Mouse (Mus musculus): ENCODE data around the gene Lcn8. TPM values are rescaled to one million over a fixed set of nuclear protein-coding genes. Genes with fewer than 3 reads are reported as not detected.
"Not testable (repeated sequence)": the region's sequence is repeated elsewhere in the genome, so short reads cannot be mapped to it uniquely, and the experiment has no call there.

Gene Lcn8
- total RNA-seq, 2 experiments from 2014 or later, result 3.3 to 5.1 TPM

GRCm38 (mm10) chr2:25686941-25687340, 34.0 kb downstream of the Lcn8 start:
- no peak overlapping the region for H3K4me3 ChIP-seq
- TF ChIP-seq CTCF (IDR thresholded peaks at IDR 0.05), result no peak
- no peak for DNase-seq
- no peak overlapping the region for H3K27ac ChIP-seq
- intact Hi-C loops (cut with DNase I), result no loop called here

GRCm38 (mm10) chr2:25694605-25695004, 41.7 kb downstream of the Lcn8 start:
- intact Hi-C loops (cut with DNase I), result no loop called here
- H3K27ac ChIP-seq, result no peak overlapping the region
- no peak overlapping the region for H3K4me3 ChIP-seq
- peak; percentile 74 for DNase-seq
- TF ChIP-seq CTCF (IDR thresholded peaks at IDR 0.05), result peak; percentile 86

DNA sequence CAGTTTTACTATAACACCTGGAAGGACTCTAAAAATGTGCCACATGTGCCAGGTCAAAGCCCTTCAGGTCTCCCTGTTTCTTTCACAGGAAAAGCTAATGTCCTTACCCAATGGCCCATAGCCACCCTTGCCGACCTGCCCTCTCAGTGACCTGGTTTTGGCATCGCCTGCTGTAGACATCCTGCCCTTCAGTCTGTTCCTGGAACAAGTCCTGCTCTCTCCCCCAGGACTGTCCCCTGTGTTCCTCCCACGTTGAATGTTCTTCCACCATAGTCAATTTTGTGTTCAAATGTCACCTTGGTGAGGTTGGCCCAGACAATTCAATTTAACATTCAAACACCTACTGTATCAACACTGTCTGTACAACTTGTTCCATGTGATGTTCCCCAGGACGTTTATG, 44.0 kb downstream of the Lcn8 start:
- no peak for TF ChIP-seq CTCF (IDR thresholded peaks at IDR 0.05)
- intact Hi-C loops (cut with DNase I), result no loop called here
- H3K4me3 ChIP-seq, result no peak overlapping the region
- no peak overlapping the region for H3K27ac ChIP-seq
- DNase-seq, result no peak

GRCm38 (mm10) chr2:25698696-25699095, 45.8 kb downstream of the Lcn8 start:
- no peak overlapping the region for H3K27ac ChIP-seq
- no peak for TF ChIP-seq CTCF (IDR thresholded peaks at IDR 0.05)

DNA sequence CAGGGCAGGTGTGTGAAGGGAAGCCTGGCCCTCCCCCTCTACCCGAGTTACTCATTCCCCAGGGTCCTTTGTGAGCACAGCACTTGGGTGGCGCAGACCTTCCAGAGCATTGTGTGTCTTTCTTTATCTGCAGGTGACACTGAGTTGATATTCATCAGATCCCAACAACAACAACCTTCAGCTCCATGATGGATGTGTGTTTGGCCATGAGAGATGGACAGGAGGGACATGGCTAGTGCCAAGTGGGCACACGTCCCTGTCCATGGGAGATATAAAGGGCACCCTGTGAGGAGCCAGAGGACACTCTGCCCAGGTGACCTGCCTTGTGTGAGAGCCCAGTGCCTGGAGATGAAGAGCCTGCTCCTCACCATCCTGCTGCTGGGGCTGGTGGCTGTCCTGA, 46.8 kb downstream of the Lcn8 start, which contains the start of gene Obp2a:
TSS of gene Obp2a (plus strand) at position 301 of the 400 bp plus-strand sequence.
- not testable (repeated sequence) for DNase-seq, H3K4me3 ChIP-seq, H3K27ac ChIP-seq
- intact Hi-C loops (cut with DNase I), result loop anchor here (2.0 kb wide), 1 partner anchor 53 kb away; no protein-coding TSS in a partner anchor

More at GRCm38 (mm10) chr2:25698696-25699095, 45.8 kb downstream of the Lcn8 start:
- H3K4me3 ChIP-seq, result no peak overlapping the region
- DNase-seq, result no peak
- intact Hi-C loops (cut with DNase I), result loop anchor here (2.0 kb wide), 1 partner anchor 54 kb away; no protein-coding TSS in a partner anchor

GRCm38 (mm10) chr2:25701001-25701400, 48.1 kb downstream of the Lcn8 start:
- H3K4me3 ChIP-seq, result no peak overlapping the region
- no peak for DNase-seq
- no peak for TF ChIP-seq CTCF (IDR thresholded peaks at IDR 0.05)
- intact Hi-C loops (cut with DNase I), result no loop called here
- no peak overlapping the region; the same call in 1 of the 2 replicates for H3K27ac ChIP-seq

- intact Hi-C loops (cut with DNase I), result no loop called here
- Histone ChIP-seq H3K4me3 (no peak overlapping the region), H3K27ac (no peak overlapping the region)
- no peak for DNase-seq
- no peak for TF ChIP-seq CTCF (IDR thresholded peaks at IDR 0.05)
Measured at GRCm38 (mm10) chr2:25703706-25704105, 50.8 kb downstream of the Lcn8 start.

Other genes starting within 250 kb of the Lcn8 start
- gene Fut7, start 229.9 kb upstream of the Lcn8 start, total RNA-seq (2021), result not detected
- 10 to 100 TPM; 15.1 to 15.3 TPM for gene Abca2, start 224.4 kb upstream of the Lcn8 start, total RNA-seq (2021)
- gene Clic3, start 196.3 kb upstream of the Lcn8 start, total RNA-seq (2021), result 1 to 10 TPM in 1 of 2 experiments, under 1 TPM in 1; 0.31 to 1.1 TPM
- 10 to 100 TPM; 13.6 to 14.4 TPM for gene Paxx, start 192.0 kb upstream of the Lcn8 start, total RNA-seq (2021)
- not detected for gene Ptgds, start 183.1 kb upstream of the Lcn8 start, total RNA-seq (2021)
- gene Lcn12, start 159.2 kb upstream of the Lcn8 start, total RNA-seq (2021), result not detected
- gene Fbxw5, start 152.4 kb upstream of the Lcn8 start, total RNA-seq (2021), result 10 to 100 TPM; 76.9 to 88.4 TPM
- gene C8g, start 151.4 kb upstream of the Lcn8 start, total RNA-seq (2021), result 1 to 10 TPM; 1.1 to 1.6 TPM
- 10 to 100 TPM; 12.4 to 13.1 TPM for gene Traf2, start 106.2 kb upstream of the Lcn8 start, total RNA-seq (2021)
- gene Edf1, start 95.3 kb upstream of the Lcn8 start, total RNA-seq (2021), result 100 to 1,000 TPM; 152 to 179 TPM
- gene Mamdc4, start 78.3 kb upstream of the Lcn8 start, total RNA-seq (2021), result 1 to 10 TPM; 1.6 to 4.0 TPM
- 10 to 100 TPM; 52.7 to 64.7 TPM for gene Phpt1, start 77.9 kb upstream of the Lcn8 start, total RNA-seq (2021)
- gene Ajm1, start 71.4 kb upstream of the Lcn8 start, total RNA-seq (2021), result not detected
- 10 to 100 TPM; 85.6 to 95.2 TPM for gene Rabl6, start 44.6 kb upstream of the Lcn8 start, total RNA-seq (2021)
- not detected for gene Ccdc183, start 35.4 kb upstream of the Lcn8 start, total RNA-seq (2021)
- gene Tmem141, start 31.1 kb upstream of the Lcn8 start, total RNA-seq (2021), result 10 to 100 TPM; 14.9 to 15.1 TPM
- 1 to 10 TPM; 1.8 to 5.3 TPM for gene Fcna, start 25.1 kb upstream of the Lcn8 start, total RNA-seq (2021)
- not detected for gene Lcn5, start 4.8 kb downstream of the Lcn8 start, total RNA-seq (2021)
- not detected for gene Lcn6, start 23.7 kb downstream of the Lcn8 start, total RNA-seq (2021)
- gene Lcn10, start 29.6 kb downstream of the Lcn8 start, total RNA-seq (2021), result not detected
- not detected for gene Obp2a, start 46.9 kb downstream of the Lcn8 start, total RNA-seq (2021)
- 10 to 100 TPM; 11.4 to 13.1 TPM for gene Bmyc, start 53.6 kb downstream of the Lcn8 start, total RNA-seq (2021)
- not detected for gene Obp2b, start 83.9 kb downstream of the Lcn8 start, total RNA-seq (2021)
- not detected for gene Lcn3, start 112.4 kb downstream of the Lcn8 start, total RNA-seq (2021)
- gene Lcn11, start 123.9 kb downstream of the Lcn8 start, total RNA-seq (2021), result not detected
- not detected for gene Gm13539, start 129.1 kb downstream of the Lcn8 start, total RNA-seq (2021)
- gene Glt6d1, start 162.7 kb downstream of the Lcn8 start, total RNA-seq (2021), result not detected
- not detected for gene Lcn9, start 170.0 kb downstream of the Lcn8 start, total RNA-seq (2021)
- gene Sohlh1, start 194.1 kb downstream of the Lcn8 start, total RNA-seq (2021), result not detected
- gene Kcnt1, start 210.6 kb downstream of the Lcn8 start, total RNA-seq (2021), result under 1 TPM in 1 of 2 experiments, not detected in 1; 0.05 TPM

Data from gastrocnemius, adult 2 months (tissue).